8 mouse cellular contexts compared by ENCODE assay signal in genomic region chr1:184733300-184734066, GRCm38 (mm10). TPM values are rescaled to one million over a fixed set of nuclear protein-coding genes. Genes with fewer than 3 reads are reported as not detected.
DNase-seq lines count a peak whose midpoint lies in the region; ATAC-seq and TF ChIP-seq lines count a peak whose summit lies in the region.

No protein-coding gene starts in this region.

- no peak for DNase-seq in left cerebral cortex, adult 2 months (ENCODE audit: extremely low spot score in 1 of 2, low spot score in 2 of 2)
- no peak for DNase-seq in left cerebral cortex, postnatal 10 days (ENCODE audit: extremely low spot score in 1 of 2, low spot score in 2 of 2)
- peak; percentile 46 for DNase-seq in heart, adult 8-10 months (ENCODE audit: low spot score)
- peak; percentile 41 for DNase-seq in kidney, postnatal 14 days
- peak; percentile 18 for DNase-seq in thymus, adult 2 months
- no peak for DNase-seq in layer of hippocampus, postnatal 10 days (ENCODE audit: low spot score in 2 of 2)
- DNase-seq in right cerebral cortex, adult 2 months (ENCODE audit: low spot score in 2 of 2): no peak

- no peak overlapping the region for H3K27ac ChIP-seq in left cerebral cortex, adult 2 months
- no peak overlapping the region for H3K27ac ChIP-seq in thymus, adult 2 months (ENCODE audit: control insufficient read depth, insufficient read depth, low read length)

- no peaks in the 10 kb centered on the region for H3K36me3 ChIP-seq in thymus, adult 2 months (ENCODE audit: control insufficient read depth, insufficient read depth, low read length)

- H3K4me1 ChIP-seq in thymus, adult 2 months (replicated peaks; ENCODE audit: control insufficient read depth, insufficient read depth, low read length): peaks cover 24% of the 10 kb centered on the region

- peak overlapping the region; percentile 12; the same call in 1 of the 2 replicates for H3K4me3 ChIP-seq in left cerebral cortex, adult 2 months
- no peak overlapping the region for H3K4me3 ChIP-seq in thymus, adult 2 months (ENCODE audit: control insufficient read depth, insufficient read depth, low read length)

- TF ChIP-seq CTCF in left cerebral cortex, adult 2 months (IDR thresholded peaks at IDR 0.05): no peak
- no peak for TF ChIP-seq CTCF in thymus, adult 2 months (IDR thresholded peaks at IDR 0.05; ENCODE audit: borderline replicate concordance, control insufficient read depth, extremely low read depth, insufficient read depth, low read length, poor library complexity)

- TF ChIP-seq POLR2A in thymus, adult 2 months (IDR thresholded peaks at IDR 0.05; ENCODE audit: control insufficient read depth, extremely low read depth, insufficient read depth, low read length, poor library complexity): no peak

- WGBS in thymus, adult 2 months: 9% methylated on average over 28 of the region's 28 CpGs

- intact Hi-C loops in left cerebral cortex, adult 2 months (cut with DNase I): no loop called here
- intact Hi-C loops in left cerebral cortex, postnatal 10 days (cut with DNase I): loop anchor here (5.0 kb wide), 1 partner anchor 286 kb away; no protein-coding TSS in a partner anchor

- peaks cover 26% of the 10 kb centered on the region for H3K27me3 ChIP-seq in thymus, adult 2 months (ENCODE audit: control insufficient read depth, insufficient read depth, low read length)

- ATAC-seq in megakaryocyte, adult 5-6 weeks (ENCODE audit: poor library complexity, severe bottlenecking): peak; percentile 28

RNA-seq across cellular contexts. Expression of gene Hlx, which starts 1.1 kb away (rescaled TPM):
- total RNA-seq in left cerebral cortex, adult 2 months (2021): under 1 TPM; 0.30 to 0.84 TPM
- 1 to 10 TPM; 1.2 to 1.6 TPM for total RNA-seq in left cerebral cortex, postnatal 10 days (2021)
- 1 to 10 TPM; 7.3 to 8.4 (median 8.0) TPM for total RNA-seq in heart, adult 8-10 months (2022)
- 29.3 and 39.3 TPM in 2 replicates for total RNA-seq in megakaryocyte, adult 5-6 weeks (2015)
- total RNA-seq in megakaryocyte, adult 5-6 weeks (2017): 23.3 and 27.1 TPM in 2 replicates
- 15.5 and 18.4 TPM in 2 replicates for polyA plus RNA-seq in thymus, adult 2 months (2012; rRNA removed)
- total RNA-seq in layer of hippocampus, postnatal 10 days (2021): 1 to 10 TPM; 1.0 to 1.4 TPM

Comparison
In these comparisons a context has a peak if more than half of its experiments do, and no peak if none do; other contexts are left out.
1. DNase-seq: peak in heart, adult 8-10 months (single experiment), kidney, postnatal 14 days (single experiment) and thymus, adult 2 months (single experiment); none in left cerebral cortex, adult 2 months (0 of 2), left cerebral cortex, postnatal 10 days (0 of 2), layer of hippocampus, postnatal 10 days (0 of 2) and right cerebral cortex, adult 2 months (0 of 2).